Mouse (Mus musculus): Measurements from ENCODE around the gene Itsn1.

Itsn1 gene

DNA sequence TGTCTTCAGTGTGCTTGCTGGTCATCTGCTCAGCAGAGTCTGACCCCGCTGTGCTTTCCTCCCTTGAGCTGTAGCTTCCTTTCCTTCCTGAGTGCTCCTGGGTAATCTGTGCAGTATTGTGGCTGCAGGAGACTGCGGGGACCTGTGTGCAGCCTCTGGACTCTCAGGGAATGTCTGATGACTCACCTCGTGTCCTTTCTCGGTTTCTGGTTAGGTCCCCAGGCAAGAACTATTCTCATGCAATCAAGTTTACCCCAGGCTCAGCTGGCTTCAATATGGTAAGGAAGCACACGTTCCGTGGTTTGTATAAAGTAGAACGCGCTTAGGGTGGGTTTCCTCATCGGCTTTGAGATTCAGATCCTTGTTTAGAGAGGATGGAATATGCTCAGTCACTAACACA lies 82.8 kb downstream of the Itsn1 start:
- no peak for DNase-seq (ENCODE audit: low spot score in 2 of 2)

DNA sequence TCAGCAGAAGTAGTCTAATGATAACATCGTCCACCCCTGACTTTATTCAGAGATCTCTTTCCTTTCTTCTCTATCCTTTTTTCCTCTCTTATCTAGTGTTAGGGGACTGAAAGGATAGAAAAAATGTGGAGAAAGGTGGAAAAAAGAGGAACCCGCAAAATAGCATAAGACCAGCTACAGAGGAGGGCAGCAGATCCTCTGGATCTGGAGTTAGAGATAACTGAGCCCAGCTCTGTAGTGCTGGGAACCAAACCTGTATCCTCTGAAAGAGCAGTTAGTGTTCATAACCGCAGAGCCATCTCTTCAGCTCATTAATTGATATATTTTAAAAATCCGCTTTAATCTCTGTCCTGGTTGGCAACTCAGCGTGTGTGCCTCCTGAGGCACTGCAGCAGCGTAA lies 84.5 kb downstream of the Itsn1 start:
- no peak for DNase-seq (ENCODE audit: low spot score in 2 of 2)

- no peak for DNase-seq (ENCODE audit: low spot score in 2 of 2)
Observed at GRCm38 (mm10) chr16:91815067-91815466, 86.0 kb downstream of the Itsn1 start.

GRCm38 (mm10) chr16:91820299-91820698 lies 91.2 kb downstream of the Itsn1 start:
- no peak for DNase-seq (ENCODE audit: low spot score in 2 of 2)

DNA sequence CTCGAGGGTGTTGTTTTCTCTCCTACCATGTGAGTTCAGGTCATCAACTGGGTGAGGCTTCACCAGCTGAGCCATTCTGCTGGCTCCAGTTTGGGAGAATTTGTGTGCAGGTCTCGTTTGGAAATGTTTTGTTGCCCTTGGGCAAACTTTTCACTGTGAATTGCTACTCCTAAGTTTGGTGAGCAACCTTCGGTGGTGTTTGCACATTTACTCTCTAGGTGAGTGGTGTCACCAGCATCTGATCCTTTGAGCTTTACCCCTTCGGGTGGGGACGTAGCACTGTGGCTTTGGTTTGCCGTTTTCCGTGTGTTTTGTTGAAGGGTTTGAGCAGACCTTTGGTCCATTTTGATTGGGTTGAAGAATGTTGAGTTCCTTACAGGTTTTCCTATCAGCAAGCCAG lies 93.2 kb downstream of the Itsn1 start:
- DNase-seq (ENCODE audit: low spot score in 2 of 2), result no peak

DNA sequence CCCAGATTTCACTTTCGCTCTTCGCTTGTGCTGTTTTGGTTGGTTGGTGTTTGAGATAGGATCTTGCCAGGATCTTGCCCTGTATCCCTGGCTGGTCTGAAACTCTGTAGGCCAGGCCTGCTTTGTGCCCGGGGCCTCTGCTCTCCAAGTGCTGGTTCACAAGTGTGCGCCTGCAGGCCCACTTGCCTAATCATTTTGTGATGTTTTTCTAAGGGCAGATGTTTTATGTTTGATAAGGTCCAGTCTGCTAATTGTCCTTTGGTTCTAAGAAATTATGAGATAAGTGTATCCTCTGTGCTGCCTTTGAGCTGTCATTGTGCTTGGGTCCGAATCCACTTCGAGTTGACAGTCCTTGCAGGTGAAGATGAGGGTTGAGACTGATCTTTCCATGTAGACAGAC lies 93.7 kb downstream of the Itsn1 start:
- DNase-seq (ENCODE audit: low spot score in 2 of 2), result no peak

- peak; percentile 83 to 88 for DNase-seq (ENCODE audit: low spot score in 2 of 2)
Observed at GRCm38 (mm10) chr16:91825774-91826325, 96.8 kb downstream of the Itsn1 start.

GRCm38 (mm10) chr16:91826893-91827292 lies 97.8 kb downstream of the Itsn1 start:
- no peak for DNase-seq (ENCODE audit: low spot score in 2 of 2)

DNA sequence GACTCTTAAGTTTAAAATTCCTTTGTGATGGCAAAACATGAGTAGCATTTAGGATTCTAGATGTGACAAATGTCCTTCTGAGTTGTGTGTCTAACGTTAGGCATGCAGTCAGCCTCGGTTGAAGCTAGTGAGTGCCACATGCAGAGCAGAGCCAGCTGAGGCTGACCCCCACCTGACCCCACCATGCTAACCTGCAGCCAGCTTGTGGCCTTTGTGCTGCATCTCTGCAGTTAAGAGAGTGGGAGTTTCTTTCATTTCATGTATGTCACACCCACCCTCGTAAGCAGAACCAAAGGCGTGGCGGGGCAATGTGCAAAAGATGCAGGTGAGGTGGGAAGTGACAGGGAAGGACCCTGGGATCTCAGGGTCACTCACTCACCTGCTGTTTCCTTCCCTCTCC lies 98.4 kb downstream of the Itsn1 start:
- no peak for DNase-seq (ENCODE audit: low spot score in 2 of 2)

GRCm38 (mm10) chr16:91828160-91828559 lies 99.1 kb downstream of the Itsn1 start:
- no peak for DNase-seq (ENCODE audit: low spot score in 2 of 2)

- DNase-seq (ENCODE audit: low spot score in 2 of 2), result no peak
Observed at GRCm38 (mm10) chr16:91828603-91829002, 99.5 kb downstream of the Itsn1 start.

DNA sequence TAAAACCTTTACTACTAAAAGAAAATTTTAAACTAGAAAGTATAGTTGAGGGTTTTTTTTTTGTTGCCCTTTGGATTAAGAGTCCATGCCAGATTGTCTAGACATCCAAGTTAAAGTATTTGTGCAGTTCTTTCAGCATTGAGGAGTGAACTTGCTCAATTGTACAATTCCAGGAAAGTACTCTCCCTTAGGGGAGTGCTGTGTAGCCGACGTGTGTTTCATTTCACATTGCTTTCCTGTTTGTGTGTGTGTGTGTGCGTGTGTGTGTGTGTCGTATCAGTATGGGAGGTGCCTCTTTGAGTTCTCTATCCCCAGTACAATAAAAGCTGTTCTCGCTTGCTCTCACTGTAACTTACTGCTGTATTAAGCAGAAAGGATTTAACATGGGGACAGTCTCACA lies 100.0 kb downstream of the Itsn1 start:
- no peak for DNase-seq (ENCODE audit: low spot score in 2 of 2)

DNA sequence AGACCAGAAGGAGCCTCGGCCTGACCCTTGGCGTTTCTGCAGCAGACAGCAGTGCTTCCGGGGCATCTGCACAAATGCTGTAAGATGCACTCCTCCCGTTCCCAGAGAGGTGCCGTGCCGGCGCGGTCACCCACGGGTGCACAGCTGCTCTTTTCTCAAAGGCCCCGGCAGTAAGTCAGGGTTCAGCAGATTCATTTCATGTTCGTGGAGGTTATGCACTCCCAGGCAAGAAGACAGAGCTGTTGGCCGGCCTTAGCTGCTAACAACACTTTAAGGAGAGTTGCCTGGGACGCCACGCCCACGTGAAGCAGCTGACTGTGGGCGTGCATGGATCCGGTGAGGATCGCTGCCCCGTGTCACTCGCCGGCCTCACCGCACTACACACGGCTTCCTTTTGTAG lies 101.2 kb downstream of the Itsn1 start:
- DNase-seq (ENCODE audit: low spot score in 2 of 2), result no peak

DNA sequence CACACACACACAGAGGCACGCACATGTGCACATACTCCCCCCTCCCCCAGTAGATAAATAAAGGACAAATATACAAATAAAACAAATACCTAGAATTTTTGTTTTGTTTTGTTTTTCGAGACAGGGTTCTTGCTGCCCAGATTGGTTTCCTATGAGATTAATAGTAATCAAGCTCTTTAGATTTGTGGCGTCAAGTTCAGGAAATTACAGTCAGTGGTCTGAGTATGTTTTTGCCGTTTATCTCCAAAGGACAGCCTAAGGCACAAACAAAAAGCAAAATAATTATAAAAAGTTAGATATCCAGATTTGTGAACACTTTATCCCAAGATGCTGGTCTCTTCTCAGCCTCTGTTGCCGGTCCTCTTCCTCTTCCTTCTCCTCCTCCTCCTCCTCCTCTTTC lies 104.0 kb downstream of the Itsn1 start:
- DNase-seq (ENCODE audit: low spot score in 2 of 2), result no peak

- no peak for DNase-seq (ENCODE audit: low spot score in 2 of 2)
Observed at GRCm38 (mm10) chr16:91833558-91833957, 104.5 kb downstream of the Itsn1 start.

DNA sequence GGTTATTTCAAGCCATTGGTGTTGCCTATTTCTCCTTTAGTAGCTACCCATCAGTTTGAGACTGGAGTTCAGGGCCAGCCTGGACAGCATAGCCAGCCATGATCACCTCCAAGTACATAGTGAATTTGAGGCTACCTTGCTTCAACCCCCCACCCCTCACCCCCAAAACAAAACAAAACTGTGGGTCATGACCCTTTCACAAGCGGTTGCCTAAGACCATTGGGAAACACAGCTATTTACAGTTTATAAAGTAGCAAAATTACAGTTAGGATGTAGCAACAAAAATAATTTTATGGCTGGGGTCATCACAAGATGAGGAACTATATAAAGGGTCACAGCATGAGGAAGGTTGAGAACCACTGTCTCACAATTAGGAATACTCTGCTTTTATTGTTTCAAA lies 104.9 kb downstream of the Itsn1 start:
- no peak for DNase-seq (ENCODE audit: low spot score in 2 of 2)

DNA sequence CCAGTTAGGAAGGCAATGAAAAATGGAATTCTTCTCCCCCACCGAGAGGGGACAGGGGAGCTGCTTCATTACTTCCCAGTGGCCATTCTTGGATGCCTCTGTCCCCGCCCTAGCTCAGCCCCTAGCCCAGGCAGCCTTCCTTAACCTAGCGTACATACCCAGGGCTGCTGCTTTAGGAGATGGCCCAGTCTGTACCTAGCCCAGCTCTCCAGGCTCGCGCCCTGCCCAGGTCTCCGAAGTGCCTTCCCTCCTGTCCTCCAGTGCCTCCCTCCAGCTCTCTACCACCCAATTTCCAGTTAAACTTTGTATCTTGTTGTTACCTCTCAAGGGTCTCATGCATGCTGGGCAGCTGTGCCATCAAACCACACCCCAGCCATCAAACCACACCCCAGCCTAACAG lies 106.7 kb downstream of the Itsn1 start:
- DNase-seq (ENCODE audit: low spot score in 2 of 2), result no peak

- DNase-seq (ENCODE audit: low spot score in 2 of 2), result no peak
Observed at GRCm38 (mm10) chr16:91836592-91837557, 107.8 kb downstream of the Itsn1 start.

DNA sequence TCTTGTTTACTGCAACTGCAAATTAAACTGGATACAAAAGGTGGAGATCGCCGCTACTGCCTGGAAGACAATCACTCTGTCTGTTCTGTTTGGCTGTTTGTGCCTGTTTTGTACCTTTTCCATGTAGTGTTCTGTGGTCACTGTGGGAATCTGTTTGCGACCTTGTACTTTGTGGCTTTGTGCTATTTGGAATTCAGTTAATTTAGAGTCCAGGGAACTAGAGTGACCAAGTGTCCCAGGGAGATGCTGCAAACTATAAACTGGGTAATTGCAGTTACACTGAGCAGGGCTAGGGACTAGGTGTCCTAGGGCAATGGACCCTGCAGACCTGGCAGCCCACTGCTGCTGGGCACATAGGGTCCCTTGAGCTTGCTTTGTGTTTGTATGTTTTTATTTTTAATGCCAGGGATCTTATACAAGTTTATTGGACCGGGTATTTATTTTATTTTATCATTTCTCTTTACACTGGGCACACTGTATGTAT lies 108.5 kb downstream of the Itsn1 start:
- no peak for DNase-seq (ENCODE audit: low spot score in 2 of 2)

- no peak for DNase-seq (ENCODE audit: low spot score in 2 of 2)
Observed at GRCm38 (mm10) chr16:91838771-91839170, 109.7 kb downstream of the Itsn1 start.

DNA sequence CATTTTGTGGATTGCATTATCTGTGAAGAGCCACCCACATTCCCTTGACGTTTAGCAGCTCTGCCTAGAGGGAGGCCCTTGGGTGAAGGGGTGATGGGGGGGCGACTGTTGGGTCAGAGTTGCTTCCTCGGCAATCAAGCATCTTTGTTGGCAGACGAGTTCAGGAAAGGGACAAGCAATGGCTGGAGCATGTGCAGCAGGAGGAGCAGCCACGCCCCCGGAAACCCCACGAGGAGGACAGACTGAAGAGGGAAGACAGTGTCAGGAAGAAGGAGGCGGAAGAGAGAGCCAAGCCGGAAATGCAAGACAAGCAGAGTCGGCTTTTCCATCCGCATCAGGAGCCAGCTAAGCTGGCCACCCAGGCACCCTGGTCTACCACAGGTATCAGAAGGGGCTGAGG lies 110.4 kb downstream of the Itsn1 start:
- no peak for DNase-seq (ENCODE audit: low spot score in 2 of 2)

- DNase-seq (ENCODE audit: low spot score in 2 of 2), result peak in 1 of 2 experiments; percentile 5
Observed at GRCm38 (mm10) chr16:91841026-91841630, 112.0 kb downstream of the Itsn1 start.
